Mouse (Mus musculus): ENCODE measurements around the gene Dpy30.

The Dpy30 gene

DNA sequence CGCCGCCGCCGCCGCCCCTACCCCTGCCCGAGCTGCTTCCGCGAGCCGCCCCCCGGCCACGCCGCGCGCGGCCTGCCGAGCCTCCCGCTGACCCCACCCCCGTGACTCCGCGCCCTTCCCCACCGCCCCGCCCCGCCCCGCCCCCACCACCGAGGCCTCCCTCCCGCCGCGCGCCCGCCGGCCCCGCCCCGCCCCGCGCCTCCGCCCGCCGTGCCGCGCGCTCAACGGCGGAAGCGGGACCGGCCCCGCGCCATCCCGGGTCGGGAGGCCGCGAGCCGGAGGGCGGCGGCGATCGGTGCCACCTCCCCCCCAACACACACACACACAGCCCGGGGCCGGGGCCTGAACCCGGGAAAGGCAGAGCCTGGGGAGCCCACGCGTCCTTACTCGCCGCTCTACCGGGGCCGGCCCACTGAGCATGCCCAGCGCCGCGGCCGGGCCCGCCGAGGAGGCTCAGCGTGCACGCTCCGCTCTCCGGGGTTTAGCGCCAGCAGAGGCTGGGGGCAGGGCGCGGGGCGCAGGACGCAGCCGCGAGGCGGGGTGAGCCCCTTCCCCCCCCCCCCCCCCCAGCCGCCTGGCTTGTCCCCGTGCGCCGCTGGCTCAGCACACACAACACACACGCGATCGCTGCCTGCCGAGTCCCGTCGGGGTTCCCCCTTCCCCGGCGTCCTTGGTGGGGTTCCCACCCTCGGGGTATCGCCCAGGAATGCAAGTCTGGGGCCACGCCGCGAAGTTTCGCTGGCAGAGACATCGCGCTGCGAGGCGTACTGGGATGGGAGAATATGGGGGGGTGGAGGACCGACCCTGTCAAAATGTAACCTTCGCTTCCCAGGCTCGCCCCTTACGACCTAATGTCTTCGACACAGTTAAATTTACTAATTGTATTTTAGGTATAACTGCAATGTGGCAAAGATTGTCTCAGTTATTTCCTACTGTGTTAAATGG lies 28.4 kb downstream of the Dpy30 start, which contains the start of gene Memo1:
TSS of gene Memo1 (minus strand) at position 496 of the 945 bp plus-strand sequence.
- peak; percentile 77 for DNase-seq (ENCODE audit: low read depth, low spot score)

DNA sequence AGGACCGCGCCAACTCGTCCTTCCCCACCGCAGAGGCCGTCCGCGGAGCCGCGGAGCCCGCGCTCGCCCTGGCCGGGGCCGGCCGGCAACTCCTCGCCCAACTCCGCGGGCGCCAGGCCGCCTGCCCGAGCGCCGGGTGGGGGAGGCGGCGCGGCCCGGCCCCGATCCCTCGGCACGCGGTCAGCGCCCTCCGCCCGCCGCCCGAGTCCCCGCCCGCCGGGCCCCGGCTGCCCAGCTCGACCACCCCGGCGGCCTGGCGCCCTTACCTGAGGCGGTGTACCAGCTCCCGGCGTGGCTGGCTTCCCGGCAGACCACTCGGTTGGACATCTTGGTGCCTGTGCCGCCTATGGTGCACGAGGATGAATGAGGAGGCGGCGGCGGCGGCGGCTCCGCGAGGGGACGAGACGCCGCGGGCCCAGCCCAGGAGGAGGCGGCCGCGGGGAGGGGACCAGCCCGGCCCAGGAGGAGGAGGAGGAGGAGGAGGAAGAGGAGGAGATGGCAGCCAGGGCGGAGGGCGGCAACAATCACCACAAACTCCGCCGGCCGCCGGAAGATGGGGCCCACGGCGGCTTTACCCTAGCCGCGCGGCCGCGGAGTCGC lies 29.2 kb downstream of the Dpy30 start:
- DNase-seq (ENCODE audit: low read depth, low spot score), result peak; percentile 41

GRCm38 (mm10) chr17:74293687-74294425 lies 29.9 kb downstream of the Dpy30 start:
- DNase-seq (ENCODE audit: low read depth, low spot score), result peak; percentile 27

GRCm38 (mm10) chr17:74291640-74292361 lies 31.9 kb downstream of the Dpy30 start:
- DNase-seq (ENCODE audit: low read depth, low spot score), result no peak

DNA sequence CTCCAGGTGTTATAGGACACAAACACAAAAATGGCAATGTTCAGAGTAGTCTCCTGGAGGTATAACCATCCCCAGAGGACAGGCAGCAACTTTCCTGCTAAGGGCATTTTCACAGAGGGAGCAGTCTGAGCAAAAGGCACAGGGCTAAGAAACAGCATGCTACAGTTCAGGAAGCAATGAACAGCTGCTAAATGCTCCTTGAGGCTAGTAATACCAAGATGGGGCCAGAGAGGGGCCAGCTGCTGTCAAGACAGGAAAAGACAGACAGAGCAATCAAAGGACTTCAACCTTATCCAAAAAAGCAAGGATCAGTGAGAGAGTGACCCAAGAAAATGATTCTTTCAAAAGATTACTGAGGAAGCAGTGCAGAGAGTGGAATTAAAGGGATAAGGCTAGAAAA lies 32.9 kb downstream of the Dpy30 start:
- DNase-seq (ENCODE audit: low read depth, low spot score), result no peak

DNA sequence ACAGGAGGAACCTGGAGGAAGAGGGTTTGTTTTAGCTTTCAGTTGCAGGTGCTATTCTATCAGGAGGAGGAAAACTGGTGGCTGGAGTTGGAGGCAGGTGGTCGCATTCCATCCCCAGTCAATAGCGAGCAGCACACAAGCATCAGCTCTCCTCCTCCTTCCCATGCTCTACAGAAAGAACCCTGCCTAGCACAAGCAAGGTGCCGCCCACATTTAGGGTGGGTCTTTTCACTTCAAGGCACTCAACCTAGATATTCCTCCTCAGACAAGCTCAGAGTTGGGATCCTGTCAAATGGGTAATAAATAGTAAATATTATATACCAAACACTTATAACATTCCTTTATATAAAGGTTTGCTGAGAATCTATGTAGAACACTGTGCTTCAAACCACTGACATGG lies 33.5 kb downstream of the Dpy30 start:
- DNase-seq (ENCODE audit: low read depth, low spot score), result no peak

DNA sequence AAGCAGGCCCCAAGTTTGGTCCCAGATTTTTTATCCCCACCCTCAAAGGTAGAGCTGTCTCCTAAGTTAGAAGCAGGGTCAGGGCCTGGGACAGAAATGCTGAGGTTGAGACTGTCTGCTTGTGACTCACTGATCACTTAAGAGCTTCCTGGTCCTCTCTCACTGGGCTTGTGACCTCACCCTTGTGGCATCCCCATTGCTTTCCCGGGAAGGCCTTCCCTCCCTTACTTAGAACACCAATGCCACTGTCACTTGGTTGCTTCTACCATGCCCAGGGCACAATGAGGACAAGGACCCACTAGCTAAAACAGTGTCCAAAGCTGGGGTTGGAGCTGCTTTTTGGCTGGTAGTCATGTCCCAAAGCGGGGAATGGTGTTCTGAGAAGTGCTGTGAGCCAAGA lies 35.1 kb downstream of the Dpy30 start:
- no peak for DNase-seq (ENCODE audit: low read depth, low spot score)

- no peak for DNase-seq (ENCODE audit: low read depth, low spot score)
Measured at GRCm38 (mm10) chr17:74286140-74286730, 37.5 kb downstream of the Dpy30 start.

DNA sequence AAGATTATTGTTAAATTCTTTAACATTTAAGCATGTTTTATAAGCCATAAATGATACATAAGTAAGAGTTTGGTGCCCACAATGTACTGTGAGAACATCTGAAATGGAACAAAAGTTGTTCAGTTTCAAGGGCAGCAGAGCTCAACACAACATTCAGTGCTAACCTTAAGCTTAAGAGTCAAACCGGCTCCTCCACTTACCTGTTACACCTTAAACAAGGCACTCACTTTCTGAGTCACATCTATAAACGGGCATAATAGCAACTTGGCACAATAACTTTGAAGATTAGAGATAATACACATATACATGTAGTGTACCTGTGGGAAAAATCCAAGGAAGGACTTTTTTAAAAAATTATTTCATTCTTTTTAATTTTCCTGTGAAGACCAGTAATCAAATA lies 38.0 kb downstream of the Dpy30 start:
- no peak for DNase-seq (ENCODE audit: low read depth, low spot score)

DNA sequence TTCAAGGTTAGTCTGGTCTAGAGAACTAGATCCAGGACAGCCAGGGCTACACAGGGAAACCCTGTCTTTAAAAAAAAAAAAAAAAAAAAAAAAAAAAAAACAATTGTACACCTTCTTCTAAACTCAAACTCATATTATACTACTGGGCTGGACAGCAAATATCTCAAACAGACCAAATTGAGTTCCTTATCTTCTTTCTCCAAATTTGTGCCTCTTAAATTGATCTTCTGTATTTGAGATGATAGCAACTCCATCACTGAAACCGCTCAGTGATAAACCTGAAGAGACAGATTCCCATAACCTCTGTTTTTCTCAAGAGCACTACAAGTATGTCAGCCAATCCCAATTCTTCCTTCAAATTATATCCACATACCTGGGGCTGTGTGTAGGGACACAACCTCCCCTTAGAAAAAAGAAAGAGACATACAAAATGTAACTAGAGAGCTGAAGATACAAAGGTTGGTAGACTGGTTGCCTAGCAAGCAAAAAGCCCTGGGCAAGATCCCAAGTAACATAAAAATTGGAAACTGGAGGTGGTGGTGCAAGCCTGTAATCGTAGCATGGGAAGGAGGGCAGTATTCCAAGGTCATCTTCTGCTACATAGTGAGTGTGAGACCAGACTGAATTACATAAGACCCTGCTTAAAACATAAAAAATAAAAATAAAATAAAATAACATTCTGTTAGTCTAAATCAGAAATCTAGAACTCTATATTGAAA lies 39.2 kb downstream of the Dpy30 start:
- no peak for DNase-seq (ENCODE audit: low read depth, low spot score)

DNA sequence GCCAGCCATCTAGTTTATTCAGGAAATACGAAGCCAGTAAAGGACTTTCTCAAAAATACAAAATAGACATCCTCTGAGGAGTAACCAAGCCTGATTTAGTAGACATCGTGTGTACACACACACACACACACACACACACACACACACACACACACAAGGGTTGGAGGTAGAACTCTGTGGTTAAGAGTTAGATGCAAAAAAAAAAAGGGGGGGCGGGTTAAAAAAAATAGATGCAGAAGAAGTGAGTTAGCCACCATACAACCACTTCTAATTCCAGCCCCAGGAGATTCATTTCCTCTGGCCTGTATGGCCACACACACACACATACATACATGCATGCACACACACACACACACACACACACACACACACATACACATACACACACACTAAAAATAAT lies 41.7 kb downstream of the Dpy30 start:
- no peak for DNase-seq (ENCODE audit: low read depth, low spot score)

GRCm38 (mm10) chr17:74278966-74279869 lies 44.5 kb downstream of the Dpy30 start:
- no peak for DNase-seq (ENCODE audit: low read depth, low spot score)

DNA sequence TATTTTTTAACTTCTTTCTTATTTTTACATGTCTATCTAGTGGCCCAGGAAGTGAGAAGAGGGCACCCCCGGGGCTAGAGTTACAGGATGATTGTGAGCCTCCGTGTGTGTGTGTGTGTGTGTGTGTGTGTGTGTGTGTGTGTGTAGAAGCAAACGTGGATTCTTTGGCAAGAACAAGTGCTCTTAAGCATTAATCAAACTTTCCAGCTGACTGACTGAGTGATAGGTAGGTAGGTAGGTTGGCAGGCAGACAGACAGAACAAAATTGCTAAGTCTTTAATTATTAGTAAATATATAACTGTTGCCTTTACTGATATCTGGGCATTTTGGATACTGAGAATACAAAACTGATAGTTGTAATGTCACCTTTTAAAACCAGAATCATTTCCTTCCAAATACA lies 49.3 kb downstream of the Dpy30 start:
- DNase-seq (ENCODE audit: low read depth, low spot score), result no peak

DNA sequence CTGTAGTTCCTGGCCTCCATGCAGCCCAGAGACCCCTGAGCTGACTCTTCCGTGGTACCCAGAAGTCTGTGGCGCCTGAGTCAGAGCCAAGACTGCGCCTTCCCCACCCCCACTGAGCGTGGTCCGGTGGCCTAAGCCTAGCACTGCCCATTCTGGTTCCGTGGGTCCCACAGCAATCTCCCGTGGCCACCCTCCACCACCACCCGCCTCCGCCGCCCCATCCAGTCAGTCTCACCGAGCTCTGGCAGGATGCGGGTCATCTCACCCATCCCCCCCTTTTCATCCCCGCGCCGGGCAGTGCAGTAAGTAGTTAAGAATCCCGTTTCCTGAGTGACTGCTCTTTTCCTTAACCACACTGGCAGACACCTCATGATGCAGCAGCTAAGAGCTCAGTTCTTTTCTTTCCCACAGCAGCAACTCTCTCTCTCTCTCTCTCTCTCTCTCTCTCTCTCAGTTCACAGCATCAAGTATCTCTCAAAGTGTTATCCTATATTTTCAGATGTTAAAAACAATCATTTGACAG lies 51.0 kb downstream of the Dpy30 start:
- no peak for DNase-seq (ENCODE audit: low read depth, low spot score)

- no peak for DNase-seq (ENCODE audit: low read depth, low spot score)
Measured at GRCm38 (mm10) chr17:74271541-74272268, 52.0 kb downstream of the Dpy30 start.

DNA sequence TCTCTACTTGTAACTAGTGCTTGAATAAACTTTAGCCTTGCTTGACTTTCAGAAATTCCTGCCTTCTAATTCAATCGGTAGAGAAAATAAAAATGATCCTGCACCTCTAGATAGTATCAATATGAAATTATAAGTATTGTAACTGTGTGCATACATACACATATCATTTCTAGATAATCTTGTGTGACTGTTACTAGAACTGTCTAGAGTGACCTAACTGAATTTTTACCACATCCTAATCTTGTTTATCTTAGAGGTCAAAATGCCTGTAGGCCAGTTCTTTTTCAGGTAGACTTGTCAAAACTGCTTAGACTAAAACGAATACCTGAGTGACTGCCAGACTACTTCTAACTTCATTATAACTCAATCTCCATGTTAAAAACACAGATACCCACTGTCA lies 53.5 kb downstream of the Dpy30 start:
- DNase-seq (ENCODE audit: low read depth, low spot score), result no peak

DNA sequence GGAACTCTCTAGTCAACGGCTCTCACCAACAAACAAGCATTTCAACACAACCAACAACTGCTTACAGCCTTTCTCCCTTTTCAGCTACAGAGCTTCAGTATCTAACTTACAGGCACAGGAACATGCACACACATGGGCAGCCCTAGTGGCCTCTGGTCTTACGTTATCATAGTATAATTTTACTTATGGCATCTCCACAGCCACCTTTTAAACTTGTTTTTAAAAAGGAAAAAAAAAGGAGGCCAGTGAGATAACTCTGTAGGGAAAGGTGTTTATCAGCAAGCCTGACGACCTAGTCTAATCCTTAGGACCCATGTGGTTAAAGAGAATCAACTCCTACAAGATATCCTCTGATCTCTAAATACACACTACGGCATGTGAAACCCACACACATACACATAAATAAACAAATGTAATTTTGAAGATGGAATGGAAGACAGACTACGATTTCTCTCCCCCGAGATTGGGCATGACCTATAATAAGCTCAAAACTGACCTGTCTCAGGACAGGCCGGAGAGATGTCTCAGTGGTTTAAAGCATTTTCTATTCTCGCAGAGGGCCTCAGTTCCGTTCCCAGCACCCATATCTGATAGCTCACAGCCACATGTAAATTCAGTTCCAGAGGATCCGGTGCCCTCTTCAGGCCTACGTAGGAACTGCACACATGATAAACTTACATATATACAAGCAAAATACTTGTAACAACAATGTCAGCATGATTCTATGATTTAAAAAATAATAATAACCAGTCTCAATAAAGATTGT lies 56.1 kb downstream of the Dpy30 start:
- DNase-seq (ENCODE audit: low read depth, low spot score), result no peak

DNA sequence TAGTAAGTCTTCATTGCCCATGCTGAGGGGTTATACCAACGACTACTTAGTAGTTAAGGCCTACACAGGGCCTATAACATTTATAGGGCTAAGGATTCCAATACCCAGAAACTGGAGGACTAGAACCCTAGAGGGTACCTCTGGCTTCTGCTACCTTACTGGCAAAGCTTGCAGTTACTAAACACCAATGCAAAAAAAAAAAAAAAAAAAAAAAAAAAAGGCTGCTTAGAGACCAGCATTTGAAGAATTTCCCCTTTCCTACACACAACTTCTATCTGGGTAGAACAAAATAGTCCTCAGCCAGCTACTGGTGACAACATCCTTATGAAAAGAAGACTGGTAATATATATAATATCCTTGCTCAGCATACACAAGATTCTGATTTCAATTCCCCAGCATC lies 58.1 kb downstream of the Dpy30 start:
- no peak for DNase-seq (ENCODE audit: low read depth, low spot score)

Measured in forelimb bud, embryonic 11.5 days (tissue).